Mouse (Mus musculus) natural killer cell, adult 2 months (primary cell): ENCODE data around the gene Sfi1.
"Not testable (repeated sequence)": the region's sequence is repeated elsewhere in the genome, so short reads cannot be mapped to it uniquely, and the experiment has no call there.

Experiments
- DNase-seq, 2 experiments: peaks; one replicate each; pipeline ENCODE4 v3.0.0; 2022; ENCODE audit warnings: low spot score in 2 of 2

Sfi1 gene

GRCm38 (mm10) chr11:3193363-3193762 lies at the start of gene Sfi1:
Sfi1 (minus strand) TSS chr11:3193463.
- no peak for DNase-seq

- no peak for DNase-seq
Measured at GRCm38 (mm10) chr11:3242395-3242794, 49.1 kb upstream of the Sfi1 start.

GRCm38 (mm10) chr11:3235277-3235676 lies 42.0 kb upstream of the Sfi1 start:
- no peak for DNase-seq

- DNase-seq, result no peak
Measured at GRCm38 (mm10) chr11:3233704-3234103, 40.4 kb upstream of the Sfi1 start.

- no peak for DNase-seq
Measured at GRCm38 (mm10) chr11:3232248-3232647, 39.0 kb upstream of the Sfi1 start.

- no peak for DNase-seq
Measured at GRCm38 (mm10) chr11:3227113-3227512, 33.9 kb upstream of the Sfi1 start.

GRCm38 (mm10) chr11:3223105-3223504 lies 29.8 kb upstream of the Sfi1 start:
- no peak for DNase-seq

- no peak for DNase-seq
Measured at GRCm38 (mm10) chr11:3212526-3212925, 19.3 kb upstream of the Sfi1 start.

DNA sequence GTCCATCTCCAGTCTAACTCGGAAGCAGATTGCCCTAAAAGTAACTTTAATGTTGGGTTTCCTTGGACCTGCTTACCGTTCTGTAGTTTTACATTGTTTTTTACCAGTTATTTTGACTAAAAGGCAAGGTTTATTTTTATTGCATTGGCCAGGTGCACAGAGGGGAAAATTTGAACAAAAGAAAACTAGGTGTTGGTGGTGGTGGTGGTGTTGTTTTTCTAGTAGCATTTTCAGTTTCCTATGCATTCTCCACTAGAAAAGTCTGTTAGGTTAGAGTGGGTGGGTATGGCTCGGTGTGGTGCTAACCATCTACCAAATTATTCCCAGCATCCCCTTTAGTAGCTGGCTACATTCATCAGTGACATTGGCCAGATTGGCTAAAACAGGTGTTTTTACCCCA lies 13.5 kb upstream of the Sfi1 start:
- DNase-seq, result no peak

DNA sequence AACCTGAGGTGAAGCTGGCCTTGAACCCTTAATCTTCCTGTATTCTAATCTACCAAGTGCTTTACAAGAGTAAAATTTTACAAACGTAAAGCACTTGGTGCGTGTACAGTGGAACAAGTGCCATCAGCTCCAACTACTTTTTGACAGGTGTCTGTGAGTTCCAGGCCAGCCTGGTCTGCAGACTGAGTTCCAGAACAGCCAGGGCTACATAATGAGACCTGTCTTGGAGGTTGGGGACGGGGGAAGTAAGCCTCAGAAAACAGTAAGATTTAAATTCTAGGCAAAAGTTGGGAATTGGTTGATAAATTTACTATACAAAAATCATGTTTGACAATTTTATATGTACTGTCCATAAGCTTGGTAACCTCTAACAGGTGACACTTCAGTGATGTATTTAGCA lies 11.9 kb upstream of the Sfi1 start:
- no peak for DNase-seq

GRCm38 (mm10) chr11:3203771-3204170 lies 10.5 kb upstream of the Sfi1 start:
- no peak for DNase-seq

DNA sequence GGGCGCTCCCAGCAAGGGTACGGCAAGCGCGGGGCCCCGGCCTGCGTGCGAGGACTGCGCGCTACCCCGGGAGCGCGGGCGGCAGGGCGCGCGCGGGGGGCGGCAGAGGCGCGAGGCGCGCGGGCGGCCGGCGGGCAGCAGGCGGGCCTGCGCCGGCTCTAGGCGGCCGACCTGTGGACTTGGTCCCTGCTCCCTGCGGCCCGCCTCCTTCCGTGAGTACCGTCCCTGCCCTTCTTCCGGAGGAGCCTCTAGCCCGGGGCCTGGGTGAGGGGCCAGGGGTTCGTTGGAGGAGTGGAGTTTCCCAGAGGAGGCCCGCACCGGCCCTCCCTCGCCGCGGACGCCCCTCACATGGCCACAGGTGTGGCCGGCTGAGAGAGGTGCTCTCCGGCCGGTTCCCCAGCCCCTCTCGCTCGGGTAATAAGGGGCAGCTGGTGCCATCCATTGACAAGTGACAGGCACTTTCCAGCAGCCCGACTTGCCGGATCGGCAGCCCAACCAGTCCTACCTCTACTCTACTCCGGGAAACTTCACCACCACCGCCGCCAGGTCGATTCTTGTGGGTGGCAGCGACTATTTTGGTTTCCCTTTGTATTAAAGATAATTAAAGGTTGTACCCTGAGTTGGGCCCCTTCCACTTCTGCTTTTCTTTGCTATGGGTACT lies 9.6 kb upstream of the Sfi1 start:
- DNase-seq, result peak; percentile 44 to 69

- DNase-seq, result peak; percentile 93 to 94
Measured at GRCm38 (mm10) chr11:3202231-3202701, 9.0 kb upstream of the Sfi1 start, which contains the start of gene Eif4enif1. Eif4enif1 (plus strand) TSS chr11:3202392.

DNA sequence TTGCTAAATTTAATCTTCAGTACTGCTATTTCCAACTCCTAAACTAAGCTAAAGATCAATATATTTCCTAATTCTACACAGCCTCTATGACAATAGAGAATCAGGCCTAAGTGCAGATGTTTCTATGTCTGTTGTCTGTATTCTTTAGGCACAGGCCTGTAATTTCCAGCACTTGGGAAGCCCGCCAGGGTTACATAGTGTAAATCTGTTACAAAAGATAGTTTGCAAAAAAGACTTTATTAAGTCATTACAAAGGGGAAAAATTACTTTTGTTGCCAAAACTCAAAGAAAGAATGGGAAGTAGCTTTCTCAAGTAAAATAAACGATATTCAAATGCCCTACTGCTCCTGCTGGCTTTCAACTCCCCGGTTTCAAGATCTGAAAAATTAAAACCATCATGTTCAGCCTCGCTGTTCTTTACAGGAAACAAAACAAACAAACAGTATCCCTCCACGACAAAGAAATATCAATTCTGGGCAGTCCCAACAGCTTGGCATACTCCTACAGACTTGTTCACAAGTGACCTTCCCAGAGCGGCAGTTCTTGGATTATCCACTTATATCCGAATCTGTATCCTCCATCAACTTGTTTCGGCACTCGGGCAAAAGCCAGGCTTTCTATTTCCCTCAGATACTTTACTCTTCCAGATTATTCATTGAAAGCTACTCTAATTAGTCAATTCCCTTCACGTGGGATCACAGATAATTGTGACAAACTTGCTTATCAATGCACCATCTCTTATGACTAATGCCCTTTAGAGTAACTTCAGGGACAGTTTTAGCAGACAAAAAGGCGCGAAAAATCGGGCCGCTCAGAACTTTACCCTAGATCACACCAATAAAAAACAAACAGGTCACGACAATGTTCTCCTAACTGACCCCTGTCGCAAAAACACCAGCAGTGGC lies 8.3 kb upstream of the Sfi1 start:
- no peak for DNase-seq

DNA sequence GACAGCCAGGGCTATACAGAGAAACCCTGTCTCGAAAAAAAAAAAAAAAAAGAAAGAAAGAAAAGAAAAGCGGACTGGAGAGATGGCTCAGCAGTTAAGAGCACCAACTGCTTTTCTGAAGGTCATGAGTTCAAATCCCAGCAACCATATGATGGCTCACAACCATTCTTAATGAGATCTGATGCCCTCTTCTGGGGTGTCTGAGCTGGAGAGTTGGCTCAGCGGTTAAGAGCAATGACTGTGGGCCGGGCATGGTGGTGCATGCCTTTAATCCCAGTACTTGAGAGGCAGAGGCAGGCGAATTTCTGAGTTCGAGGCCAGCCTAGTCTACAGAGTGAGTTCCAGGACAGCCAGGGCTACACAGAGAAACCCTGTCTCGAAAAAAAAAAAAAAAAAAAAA lies 7.4 kb upstream of the Sfi1 start:
- DNase-seq, result not testable (repeated sequence)

- DNase-seq, result not testable (repeated sequence)
Measured at GRCm38 (mm10) chr11:3182707-3183106, 10.6 kb downstream of the Sfi1 start.

- not testable (repeated sequence) for DNase-seq
Measured at GRCm38 (mm10) chr11:3181971-3182370, 11.3 kb downstream of the Sfi1 start.

GRCm38 (mm10) chr11:3181250-3181649 lies 12.0 kb downstream of the Sfi1 start:
- peak; percentile 81 to 83 for DNase-seq

- not testable (repeated sequence) for DNase-seq
Measured at GRCm38 (mm10) chr11:3180510-3181160, 12.6 kb downstream of the Sfi1 start.

DNA sequence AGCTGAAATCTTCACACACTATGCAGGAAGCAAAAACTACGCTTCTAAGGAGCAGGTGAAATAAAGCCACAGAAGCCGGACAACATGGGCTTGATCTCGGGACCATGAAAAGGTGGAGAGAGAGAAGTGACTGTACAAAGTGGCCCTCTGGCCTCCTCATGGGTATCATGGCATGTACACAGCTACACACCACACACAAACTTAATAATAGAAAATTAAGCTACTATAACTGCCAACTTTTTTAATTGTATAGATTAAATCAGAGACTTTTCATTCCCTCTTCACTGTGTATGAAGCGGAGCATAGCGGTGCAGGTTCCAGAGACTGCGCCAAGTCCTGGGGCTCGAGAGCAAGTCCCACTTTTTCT lies 13.6 kb downstream of the Sfi1 start:
- DNase-seq, result peak; percentile 25 to 35

GRCm38 (mm10) chr11:3178968-3179725 lies 14.1 kb downstream of the Sfi1 start:
- DNase-seq, result peak in 1 of 2 experiments; percentile 21
